Mouse (Mus musculus): ENCODE measurements around the gene Mrap2. TPM values are rescaled to one million over a fixed set of nuclear protein-coding genes. Genes with fewer than 3 reads are reported as not detected.
A peak's percentile ranks its signal among the peaks of the same experiment; 100 is the strongest.

Gene Mrap2
- total RNA-seq (2012; rRNA removed) (not detected in 2 replicates), polyA plus RNA-seq (2012; ENCODE audit: insufficient read depth in 1 of 2, insufficient read length in 2 of 2, low read depth in 1 of 2, low replicate concordance in 2 of 2, missing spikeins in 1 of 2) (under 1 TPM in 1 of 2 experiments, not detected in 1; 0.15 TPM)

DNA sequence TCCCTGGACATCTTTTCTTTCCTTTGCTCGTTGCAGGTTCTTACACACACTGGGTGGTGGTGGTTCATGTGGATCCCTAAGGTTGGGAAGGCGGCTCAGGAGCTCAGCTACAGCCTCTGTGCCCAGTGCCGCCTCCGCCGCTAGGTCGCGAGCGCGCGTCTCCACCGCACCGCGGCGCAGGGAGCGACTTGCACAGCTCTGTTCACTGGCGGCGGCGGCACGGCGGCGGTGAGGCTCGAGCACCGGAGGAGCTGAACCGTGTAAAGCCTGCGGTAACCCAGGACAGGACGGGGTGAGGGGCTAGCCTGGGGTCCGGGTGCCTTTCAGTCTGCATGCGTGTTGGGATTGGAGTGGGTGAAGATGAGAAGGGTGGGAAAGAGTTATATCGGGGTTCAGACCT lies at the start of gene Mrap2:
Gene Mrap2, plus strand, starts transcription at position 201 of the 400 bp plus-strand sequence.
- no peak for TF ChIP-seq EP300 (IDR thresholded peaks at IDR 0.05; ENCODE audit: low read depth in 1 of 2, low read length in 2 of 2)
- H3K9ac ChIP-seq (ENCODE audit: control insufficient read depth, low read depth, low read length, poor library complexity, severe bottlenecking): no peak within 1 kb of the TSS
- H3K4me3 ChIP-seq (ENCODE audit: control insufficient read depth in 1 of 2, insufficient read depth in 1 of 2, low read depth in 2 of 2, low read length in 2 of 2): no peak within 1 kb of the TSS
- H3K4me1 ChIP-seq (ENCODE audit: control insufficient read depth in 1 of 2, insufficient read depth in 2 of 2, low read length in 2 of 2): no peaks in the 10 kb centered on the region
- no peaks in the 10 kb centered on the region for H3K9me3 ChIP-seq (replicated peaks; ENCODE audit: insufficient read depth, low read length)
- DNase-seq (ENCODE audit: low read depth, low spot score): no peak
- no peaks in the 10 kb centered on the region for H3K79me2 ChIP-seq (ENCODE audit: control insufficient read depth, insufficient read depth, low read length, poor library complexity)
- no peaks in the 10 kb centered on the region for H3K27me3 ChIP-seq (ENCODE audit: control insufficient read depth in 1 of 2, insufficient read depth in 2 of 2, low read length in 2 of 2)
- H3K36me3 ChIP-seq (ENCODE audit: control insufficient read depth in 1 of 2, insufficient read depth in 2 of 2, low read length in 2 of 2): no peaks in the 10 kb centered on the region
- H3K27ac ChIP-seq (ENCODE audit: control insufficient read depth, low read depth, low read length): no peak within 1 kb of the TSS

DNA sequence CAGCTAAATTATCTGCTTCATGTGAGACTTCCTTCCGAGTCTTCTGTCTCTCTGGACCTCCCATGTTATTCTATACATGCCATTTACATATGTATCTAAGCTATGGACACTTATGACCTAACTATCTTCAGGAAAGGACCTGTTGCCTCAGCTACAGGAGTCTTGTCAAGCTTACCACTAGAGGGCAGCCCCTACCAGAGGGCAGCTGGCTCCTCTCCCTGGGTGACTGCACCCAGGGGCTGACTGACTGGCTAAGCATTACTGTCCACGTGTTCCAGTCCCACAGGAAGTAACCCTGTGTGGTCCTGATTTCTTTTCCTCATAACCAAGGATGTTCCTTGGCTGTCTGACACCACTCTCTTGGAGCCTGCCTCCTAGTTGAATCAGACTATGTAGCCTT lies 46.1 kb upstream of the Mrap2 start:
- no peaks in the 10 kb centered on the region for H3K27me3 ChIP-seq (ENCODE audit: control insufficient read depth in 1 of 2, insufficient read depth in 2 of 2, low read length in 2 of 2)
- DNase-seq (ENCODE audit: low read depth, low spot score): peak; percentile 46
- no peaks in the 10 kb centered on the region for H3K4me1 ChIP-seq (ENCODE audit: control insufficient read depth in 1 of 2, insufficient read depth in 2 of 2, low read length in 2 of 2)
- no peak overlapping the region for H3K9ac ChIP-seq (ENCODE audit: control insufficient read depth, low read depth, low read length, poor library complexity, severe bottlenecking)
- no peaks in the 10 kb centered on the region for H3K9me3 ChIP-seq (replicated peaks; ENCODE audit: insufficient read depth, low read length)
- H3K36me3 ChIP-seq (ENCODE audit: control insufficient read depth in 1 of 2, insufficient read depth in 2 of 2, low read length in 2 of 2): no peaks in the 10 kb centered on the region
- no peak overlapping the region for H3K4me3 ChIP-seq (ENCODE audit: control insufficient read depth in 1 of 2, insufficient read depth in 1 of 2, low read depth in 2 of 2, low read length in 2 of 2)
- peak; percentile 33; the same call in 1 of the 2 replicates for TF ChIP-seq ZC3H11A (IDR thresholded peaks at IDR 0.05; ENCODE audit: low read depth, low read length)
- TF ChIP-seq USF1 (IDR thresholded peaks at IDR 0.05; ENCODE audit: low read depth, low read length): 0 out of 2 replicates have a peak, but pooled peaks have one; percentile 22
- peak; percentile 67 for TF ChIP-seq SMC3 (IDR thresholded peaks at IDR 0.05; ENCODE audit: low read depth, low read length)
- no peak for TF ChIP-seq MEF2A (IDR thresholded peaks at IDR 0.05; ENCODE audit: extremely low read depth, insufficient replicate concordance, low read depth, low read length, poor library complexity, severe bottlenecking)
- peak; percentile 69 for TF ChIP-seq RAD21 (IDR thresholded peaks at IDR 0.05; ENCODE audit: low read depth, low read length)
- TF ChIP-seq CTCF (IDR thresholded peaks at IDR 0.05 in 2 of 3, conservative IDR thresholded peaks at IDR 0.05 in 1 of 3; ENCODE audit: control insufficient read depth in 1 of 3, insufficient read depth in 1 of 3, low read depth in 2 of 3, low read length in 3 of 3, poor library complexity in 1 of 3, severe bottlenecking in 1 of 3): peak; percentile 48 to 76 (median 71)
- no peak for TF ChIP-seq ETS1 (IDR thresholded peaks at IDR 0.05; ENCODE audit: low read depth, low read length)
- TF ChIP-seq POLR2AphosphoS2 (IDR thresholded peaks at IDR 0.05; ENCODE audit: low read length): no peak
- no peak for TF ChIP-seq GABPA (IDR thresholded peaks at IDR 0.05; ENCODE audit: low read depth, low read length)
- TF ChIP-seq MYC (IDR thresholded peaks at IDR 0.05; ENCODE audit: low read depth, low read length): no peak
- no peak for TF ChIP-seq ELF1 (IDR thresholded peaks at IDR 0.05; ENCODE audit: low read depth, low read length)
- no peak for TF ChIP-seq MXI1 (IDR thresholded peaks at IDR 0.05; ENCODE audit: low read depth, low read length)
- H3K27ac ChIP-seq (ENCODE audit: control insufficient read depth, low read depth, low read length): no peak overlapping the region
- H3K79me2 ChIP-seq (ENCODE audit: control insufficient read depth, insufficient read depth, low read length, poor library complexity): no peaks in the 10 kb centered on the region

GRCm38 (mm10) chr9:87115019-87115418 lies 29.1 kb upstream of the Mrap2 start:
- no peaks in the 10 kb centered on the region for H3K9me3 ChIP-seq (replicated peaks; ENCODE audit: insufficient read depth, low read length)
- DNase-seq (ENCODE audit: low read depth, low spot score): no peak
- H3K36me3 ChIP-seq (ENCODE audit: control insufficient read depth in 1 of 2, insufficient read depth in 2 of 2, low read length in 2 of 2): no peaks in the 10 kb centered on the region
- no peak for TF ChIP-seq MYC (IDR thresholded peaks at IDR 0.05; ENCODE audit: low read depth, low read length)
- no peak for TF ChIP-seq BHLHE40 (IDR thresholded peaks at IDR 0.05; ENCODE audit: borderline replicate concordance, low read depth, low read length)
- no peak for TF ChIP-seq POLR2AphosphoS2 (IDR thresholded peaks at IDR 0.05; ENCODE audit: low read length)
- no peak for TF ChIP-seq MAX (IDR thresholded peaks at IDR 0.05; ENCODE audit: low read length)
- TF ChIP-seq CHD1 (IDR thresholded peaks at IDR 0.05; ENCODE audit: low read depth, low read length): no peak
- no peak for TF ChIP-seq ZKSCAN1 (IDR thresholded peaks at IDR 0.05; ENCODE audit: low read depth, low read length)
- no peak for TF ChIP-seq GATA1 (IDR thresholded peaks at IDR 0.05; ENCODE audit: low read depth, low read length)
- no peak for TF ChIP-seq USF1 (IDR thresholded peaks at IDR 0.05; ENCODE audit: low read depth, low read length)
- no peak for TF ChIP-seq MAFK (IDR thresholded peaks at IDR 0.05; ENCODE audit: borderline replicate concordance, low read depth, low read length)
- TF ChIP-seq HCFC1 (IDR thresholded peaks at IDR 0.05; ENCODE audit: low read depth, low read length): no peak
- no peak for TF ChIP-seq EP300 (IDR thresholded peaks at IDR 0.05; ENCODE audit: low read depth in 1 of 2, low read length in 2 of 2)
- no peak for TF ChIP-seq JUND (IDR thresholded peaks at IDR 0.05; ENCODE audit: low read depth, low read length)
- no peak for TF ChIP-seq POLR2A (IDR thresholded peaks at IDR 0.05; ENCODE audit: control insufficient read depth in 1 of 2, insufficient read depth in 1 of 2, low read depth in 1 of 2, low read length in 2 of 2, poor library complexity in 1 of 2)
- TF ChIP-seq CTCF (IDR thresholded peaks at IDR 0.05 in 2 of 3, conservative IDR thresholded peaks at IDR 0.05 in 1 of 3; ENCODE audit: control insufficient read depth in 1 of 3, insufficient read depth in 1 of 3, low read depth in 2 of 3, low read length in 3 of 3, poor library complexity in 1 of 3, severe bottlenecking in 1 of 3): no peak
- H3K27me3 ChIP-seq (ENCODE audit: control insufficient read depth in 1 of 2, insufficient read depth in 2 of 2, low read length in 2 of 2): no peaks in the 10 kb centered on the region
- no peaks in the 10 kb centered on the region for H3K79me2 ChIP-seq (ENCODE audit: control insufficient read depth, insufficient read depth, low read length, poor library complexity)
- H3K4me3 ChIP-seq (ENCODE audit: control insufficient read depth in 1 of 2, insufficient read depth in 1 of 2, low read depth in 2 of 2, low read length in 2 of 2): no peak overlapping the region
- no peaks in the 10 kb centered on the region for H3K4me1 ChIP-seq (ENCODE audit: control insufficient read depth in 1 of 2, insufficient read depth in 2 of 2, low read length in 2 of 2)
- no peak overlapping the region for H3K27ac ChIP-seq (ENCODE audit: control insufficient read depth, low read depth, low read length)
- no peak overlapping the region for H3K9ac ChIP-seq (ENCODE audit: control insufficient read depth, low read depth, low read length, poor library complexity, severe bottlenecking)
